Mouse (Mus musculus) central nervous system, embryonic 18 days (tissue): Measurements from ENCODE around the gene Vmn1r3. TPM values are rescaled to one million over a fixed set of nuclear protein-coding genes. Genes with fewer than 3 reads are reported as not detected.

ENCODE experiments used
- polyA plus RNA-seq: library from polyadenylated mRNA; depleted of rRNA; stranded (reverse); fragments of >200 nt; gene quantifications from 2 replicates; pipeline ENCODE4 v1.2.3, GENCODE M21; 2012; rRNA removed

Vmn1r3 gene
- polyA plus RNA-seq: not detected in 2 replicates

GRCm38 (mm10) chr4:3185258-3185657 is at the start of gene Vmn1r3:
TSS of gene Vmn1r3 (minus strand) at chr4:3185358.

GRCm38 (mm10) chr4:3167020-3167419 is 18.1 kb downstream of the Vmn1r3 start, which contains the start of gene Vmn1r2:
TSS of gene Vmn1r2 (plus strand) at chr4:3167320.

Other genes with a start within 250 kb of the Vmn1r3 start
- not detected in 2 replicates for gene Vmn1r2, start 18.0 kb downstream of the Vmn1r3 start, polyA plus RNA-seq